Mouse (Mus musculus) lung, postnatal 36 days (tissue): ENCODE measurements around the gene Prm1.
"Not testable (repeated sequence)": the region's sequence is repeated elsewhere in the genome, so short reads cannot be mapped to it uniquely, and the experiment has no call there.

Experiments used
- DNase-seq: peaks from one replicate; pipeline ENCODE4 v3.0.0; 2022; ENCODE audit warnings: mixed read lengths

Gene Prm1

DNA sequence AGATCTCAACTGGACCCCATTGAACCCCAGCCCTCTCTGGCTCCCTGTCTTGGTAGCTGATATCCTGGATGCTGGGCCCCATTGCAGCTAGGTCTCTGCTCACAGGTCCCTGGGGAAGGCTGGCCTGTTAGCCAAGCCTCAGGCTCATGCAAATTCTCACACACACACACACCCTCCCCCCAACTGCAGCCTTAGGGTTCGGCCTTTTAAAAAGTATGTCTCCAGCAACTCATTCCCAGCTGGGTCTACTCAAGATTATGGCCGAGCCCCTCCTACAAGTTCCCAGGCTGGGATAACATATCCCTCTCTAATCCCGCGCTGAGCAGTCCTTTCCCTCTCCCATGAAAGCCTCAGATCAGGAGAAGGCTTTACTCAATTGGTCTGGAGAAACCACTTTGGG, 15.7 kb upstream of the Prm1 start:
- no peak for DNase-seq

DNA sequence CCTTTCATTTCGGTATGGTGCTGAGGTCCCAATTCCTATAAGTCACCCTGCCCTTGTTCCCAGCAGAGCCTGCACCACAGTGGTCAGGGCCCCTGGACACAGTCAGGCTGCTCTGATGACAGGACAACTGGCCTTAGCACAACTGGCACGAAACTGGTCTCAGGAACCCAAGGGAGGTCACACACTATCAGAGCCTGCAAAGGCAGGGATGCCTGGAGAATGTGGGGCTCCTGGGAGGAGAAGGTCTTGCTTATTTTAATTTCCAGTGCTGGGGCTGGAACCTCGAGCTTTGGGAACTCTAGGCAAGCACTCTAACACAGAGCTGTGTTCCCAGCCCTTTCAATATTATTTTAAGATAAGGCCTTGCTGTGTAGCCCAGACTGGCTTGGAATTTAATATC, 14.3 kb upstream of the Prm1 start:
- DNase-seq = no peak

DNA sequence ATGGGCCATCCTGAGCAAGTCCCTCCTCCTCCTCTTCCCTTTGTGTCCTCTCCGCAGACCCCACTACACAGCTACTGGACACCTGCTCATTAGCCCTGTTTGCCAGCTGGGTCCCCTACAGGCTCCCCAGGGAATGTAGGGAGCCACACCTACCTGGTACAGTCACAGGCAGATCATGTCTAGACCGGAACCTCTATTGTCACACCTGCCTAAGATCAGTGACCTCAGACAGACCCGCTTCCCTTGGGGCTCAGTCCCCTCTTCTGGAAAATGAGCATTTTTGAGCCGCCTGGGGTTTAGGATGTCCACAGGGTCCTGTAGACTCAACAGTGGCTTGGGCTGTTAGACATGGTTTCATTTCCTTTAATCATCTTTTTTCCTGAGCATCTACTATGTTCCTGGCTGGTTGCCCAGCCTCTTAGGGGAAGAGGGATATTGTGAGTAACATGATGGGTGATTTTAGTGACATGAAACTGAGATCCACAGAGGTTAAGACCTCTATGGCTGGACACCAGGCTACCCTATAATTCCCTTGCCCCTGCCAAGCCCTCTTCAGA, 13.0 kb upstream of the Prm1 start:
- no peak for DNase-seq

DNA sequence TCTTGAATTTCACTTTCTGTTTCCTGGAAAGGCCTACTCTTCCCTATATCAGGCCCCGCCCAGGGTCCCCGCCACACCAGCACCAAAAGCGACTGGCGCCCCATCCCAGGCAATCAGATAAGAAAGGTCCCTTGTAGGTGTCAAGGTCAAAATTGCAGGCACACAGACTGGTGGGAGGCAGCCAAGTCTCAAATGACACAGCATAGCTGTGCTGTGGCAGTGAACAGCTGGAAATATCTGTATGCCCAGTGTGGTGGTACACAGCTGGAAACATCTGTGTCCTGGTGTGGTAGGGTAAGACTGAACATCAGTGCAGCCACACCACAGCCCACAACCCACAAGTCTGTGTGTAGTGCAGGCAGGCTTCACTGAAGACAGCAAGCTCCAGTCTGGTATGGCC, 9.2 kb upstream of the Prm1 start:
- DNase-seq = peak; percentile 26

DNA sequence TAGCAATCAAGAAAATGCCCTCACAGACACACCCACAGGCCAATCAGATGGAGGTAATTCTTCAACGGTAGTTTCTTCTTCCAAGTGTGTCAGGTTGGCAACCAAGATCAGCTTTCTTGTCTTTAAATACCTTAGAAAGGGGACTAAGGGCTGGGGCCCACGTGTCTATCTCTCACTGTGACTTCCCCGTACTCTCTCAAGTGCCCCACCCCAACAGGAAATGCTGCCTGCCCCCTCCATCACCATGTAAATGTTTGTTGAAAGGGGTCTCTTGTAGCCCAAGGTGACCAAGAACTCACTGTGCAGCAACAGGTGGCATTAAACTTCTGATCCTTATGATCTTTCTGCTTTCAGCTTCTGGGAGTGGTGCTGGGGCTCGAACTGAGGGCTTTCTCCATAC, 8.1 kb upstream of the Prm1 start:
- no peak for DNase-seq

DNA sequence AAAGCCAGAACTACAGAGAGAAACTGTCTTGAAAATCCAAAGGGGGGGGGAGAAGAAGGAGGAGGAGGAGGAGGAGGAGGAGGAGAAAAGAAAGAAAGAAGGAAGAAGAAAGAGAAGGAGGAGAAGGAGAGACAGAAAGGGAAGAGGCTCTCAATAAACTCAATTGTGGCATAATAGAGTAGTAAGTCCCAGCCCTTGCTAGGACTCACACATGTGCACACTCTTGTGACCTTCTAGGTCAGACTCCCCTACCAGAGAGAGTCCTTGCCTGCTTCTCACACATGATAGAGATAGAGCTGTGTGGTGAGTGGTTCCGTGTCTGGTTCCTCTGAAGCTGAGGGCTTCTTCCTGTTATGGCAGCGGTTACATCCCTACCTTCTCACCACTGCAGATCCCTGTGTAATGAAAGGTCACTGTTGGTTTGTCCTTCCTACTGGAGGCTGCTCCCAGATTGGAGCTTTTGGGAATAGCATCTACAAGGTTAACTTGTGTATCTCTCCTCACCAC, 7.3 kb upstream of the Prm1 start, which contains the start of gene Gm11172:
TSS of gene Gm11172 (plus strand) at position 51 of the 507 bp plus-strand sequence.
- no peak for DNase-seq

DNA sequence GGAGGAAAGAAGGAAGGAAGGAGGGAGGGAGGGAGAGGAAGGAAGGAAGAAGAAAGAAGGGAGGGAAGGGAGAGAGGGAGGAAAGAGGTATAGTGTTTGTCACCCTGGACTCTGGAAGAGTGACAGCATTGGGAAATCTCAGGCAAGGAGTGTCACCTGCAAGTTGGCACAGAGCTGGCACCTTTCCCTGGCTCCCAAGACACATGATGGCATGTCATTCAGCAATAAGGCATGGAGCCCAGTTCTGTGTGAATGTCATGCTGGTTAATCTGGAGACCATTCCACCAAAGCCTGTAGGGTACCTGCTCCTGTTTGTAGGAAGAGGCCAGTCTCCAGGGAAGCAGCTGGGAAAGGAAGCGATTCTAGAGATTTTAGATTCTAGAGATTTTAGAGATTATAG, 4.7 kb upstream of the Prm1 start:
- DNase-seq = no peak

DNA sequence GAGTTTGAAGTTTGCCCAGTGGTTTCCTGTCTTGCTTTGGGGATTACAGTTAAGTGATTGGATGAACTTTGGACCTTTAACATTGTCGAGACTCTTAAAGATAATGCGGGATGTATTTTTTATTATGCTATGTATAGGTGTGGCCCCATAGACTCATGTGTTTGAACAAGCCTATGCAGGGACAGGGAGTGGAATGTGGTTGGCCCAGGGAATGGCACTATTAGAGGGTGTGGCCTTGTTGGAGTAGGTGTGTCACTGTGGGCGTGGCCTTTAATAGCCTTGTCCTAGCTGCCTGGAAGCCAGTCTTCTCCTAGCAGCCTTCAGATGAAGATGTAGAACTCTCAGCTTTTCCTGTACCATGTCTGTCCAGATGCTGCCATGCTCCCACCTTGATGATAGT, 3.2 kb downstream of the Prm1 start:
- DNase-seq = not testable (repeated sequence)

DNA sequence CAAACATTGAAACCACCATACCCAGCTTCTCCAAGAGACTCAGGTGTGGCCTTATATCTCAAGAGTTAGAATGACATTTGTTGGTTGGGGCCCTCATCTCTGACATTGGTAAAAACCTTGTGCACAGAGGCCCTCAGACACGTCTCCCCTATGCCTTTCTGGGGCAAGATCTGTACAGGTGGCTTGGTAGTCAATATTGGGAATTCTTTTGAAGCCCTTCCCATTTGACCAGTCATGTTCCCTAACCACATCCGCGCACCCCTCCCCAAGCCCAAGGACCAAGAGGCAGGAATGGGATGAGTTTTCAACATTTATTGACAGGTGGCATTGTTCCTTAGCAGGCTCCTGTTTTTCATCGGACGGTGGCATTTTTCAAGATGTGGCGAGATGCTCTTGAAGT, 9.6 kb downstream of the Prm1 start, which contains the start of gene Prm2:
TSS of gene Prm2 (minus strand) at position 101 of the 400 bp plus-strand sequence.
- DNase-seq = no peak

DNA sequence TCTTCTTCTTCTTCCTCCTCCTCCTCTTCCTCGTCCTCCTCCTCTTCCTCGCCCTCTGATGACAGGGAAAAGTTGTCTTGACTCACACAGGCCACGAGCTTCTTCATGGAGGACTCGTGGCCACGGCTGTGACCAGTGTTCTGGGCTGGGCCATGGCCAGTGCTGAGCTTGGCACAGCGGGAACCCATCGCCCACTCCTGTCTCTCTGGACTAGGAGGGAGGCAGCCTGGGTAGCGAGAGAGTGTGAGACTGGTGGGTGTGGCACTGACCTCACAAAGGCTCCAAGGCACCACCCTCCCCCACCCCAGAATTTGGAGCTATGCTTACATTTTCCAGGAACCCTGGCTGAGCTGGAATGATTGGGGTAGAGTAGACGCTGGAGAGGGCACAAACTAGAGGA, 14.9 kb downstream of the Prm1 start, which contains the start of gene Prm3:
TSS of gene Prm3 (minus strand) at position 213 of the 400 bp plus-strand sequence.
- no peak for DNase-seq

DNA sequence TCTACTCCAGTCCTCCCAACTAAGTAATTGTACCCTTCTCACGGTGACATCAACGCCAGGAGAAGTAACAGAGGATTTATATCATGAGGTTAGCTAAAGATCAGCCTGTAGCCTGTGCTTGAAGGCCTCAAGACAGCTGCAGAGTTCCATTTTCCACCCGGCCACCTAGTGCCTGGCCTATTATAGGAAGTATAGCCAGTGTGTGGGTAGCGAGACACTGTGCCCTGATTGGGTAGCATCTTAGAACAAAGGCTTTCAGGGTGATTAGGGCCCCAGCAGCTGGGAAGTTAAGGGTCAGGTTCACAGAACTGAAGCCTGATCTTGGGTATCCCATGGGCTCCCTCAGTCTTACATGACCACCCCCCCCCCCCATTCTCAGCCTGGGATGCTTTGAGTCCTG, 16.8 kb downstream of the Prm1 start:
- no peak for DNase-seq

DNA sequence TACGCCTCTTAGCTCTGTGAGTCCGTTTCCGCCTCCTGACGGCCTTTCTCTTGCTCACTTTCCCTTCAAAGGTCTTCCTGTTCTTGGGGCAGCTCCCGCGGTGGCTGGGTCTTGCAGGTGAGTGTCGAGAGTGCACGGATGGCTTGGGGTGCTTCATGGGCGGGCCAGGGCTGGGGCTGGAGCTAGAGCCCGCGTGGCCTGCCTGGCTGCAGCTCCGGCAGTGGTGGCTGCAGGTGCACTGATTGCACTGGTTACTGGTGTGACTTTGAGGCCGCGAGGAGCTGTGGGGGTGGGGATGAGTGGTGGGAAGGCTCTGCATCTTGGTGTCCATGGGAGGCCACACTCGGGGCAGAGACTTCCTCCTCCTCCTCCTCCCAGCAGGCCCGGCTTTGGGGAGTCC, 17.4 kb downstream of the Prm1 start, which contains the start of gene Tnp2:
TSS of gene Tnp2 (minus strand) at position 390 of the 400 bp plus-strand sequence.
- DNase-seq = no peak

DNA sequence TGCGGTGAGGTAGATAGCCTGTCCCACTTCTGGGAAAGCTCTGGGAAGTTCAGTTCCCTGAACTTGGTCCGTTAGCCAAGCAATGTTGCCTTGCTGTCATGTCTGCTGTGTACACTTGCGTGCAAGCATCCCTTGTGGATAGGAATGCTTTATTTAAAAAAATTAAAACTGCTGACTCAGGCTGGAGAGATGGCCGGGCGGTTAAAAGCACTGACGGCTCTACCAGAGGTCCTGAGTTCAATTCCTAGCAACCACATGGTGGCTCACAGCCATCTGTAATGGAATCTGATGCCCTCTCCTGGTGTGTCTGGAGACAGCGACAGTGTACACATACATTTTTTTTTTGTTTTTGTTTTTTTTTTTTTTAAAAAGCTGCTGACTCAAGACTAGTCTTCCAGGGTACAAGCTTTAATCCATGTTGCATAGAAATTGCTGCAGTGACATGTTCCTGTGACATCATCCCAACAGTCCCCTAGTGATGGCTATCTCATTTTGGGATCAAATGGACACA, 18.0 kb downstream of the Prm1 start:
- DNase-seq = no peak

DNA sequence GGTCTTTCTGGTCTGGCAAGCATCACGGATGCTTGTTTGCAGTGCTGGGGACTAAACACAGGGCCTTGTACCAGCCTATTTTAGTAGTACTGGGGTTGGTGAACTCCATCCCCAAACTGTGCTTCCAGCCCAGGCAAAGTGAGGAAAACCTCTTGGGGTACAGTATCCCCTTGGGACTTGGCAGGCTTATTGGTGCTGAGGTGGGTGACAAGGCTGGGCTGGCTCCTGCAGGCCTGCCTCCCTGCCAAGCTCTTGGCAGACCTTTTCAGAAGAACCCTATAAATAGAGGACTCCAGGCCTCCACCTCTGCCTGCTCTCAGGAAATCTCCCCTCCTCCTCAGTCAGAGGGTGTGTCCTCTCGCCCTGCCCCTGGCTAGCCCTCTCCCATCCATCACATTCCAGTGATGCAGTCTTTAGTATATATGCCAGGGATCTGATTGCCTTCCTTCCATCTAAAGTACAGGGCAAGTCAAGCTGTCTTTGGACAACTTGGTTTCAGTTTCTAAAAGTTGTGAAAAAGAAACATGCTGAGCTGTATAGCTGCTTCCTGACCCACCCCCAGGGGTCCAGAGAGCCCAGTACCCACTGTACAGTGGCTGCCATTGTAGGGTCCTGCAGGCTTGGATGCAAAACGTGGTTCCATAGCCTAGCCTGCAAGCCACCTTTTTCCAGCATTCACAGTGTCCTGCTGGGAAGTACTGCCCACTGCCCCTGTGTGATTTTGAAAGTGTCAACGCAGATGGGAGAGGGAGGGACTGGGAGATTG, 18.7 kb downstream of the Prm1 start:
- no peak for DNase-seq

DNA sequence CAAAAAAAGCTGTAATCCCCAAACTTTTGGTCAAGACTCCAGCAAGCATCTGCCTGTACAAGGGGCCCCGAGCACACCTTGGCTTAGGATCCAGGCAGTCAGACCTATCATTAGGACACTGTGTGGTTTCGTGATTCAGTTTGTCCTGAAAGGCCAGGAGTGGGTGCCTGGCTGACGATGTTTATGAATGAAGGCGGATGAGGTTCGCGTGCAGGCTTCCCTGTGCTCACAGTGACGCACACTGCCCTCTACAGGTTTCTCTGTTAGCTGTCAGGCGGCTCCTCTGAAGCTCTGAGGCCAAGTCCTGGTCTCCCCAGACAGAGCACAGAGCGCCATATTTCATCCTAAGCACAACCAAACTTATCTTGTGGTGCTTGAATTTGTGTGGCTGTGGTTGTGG, 19.4 kb downstream of the Prm1 start:
- peak; percentile 95 for DNase-seq

DNA sequence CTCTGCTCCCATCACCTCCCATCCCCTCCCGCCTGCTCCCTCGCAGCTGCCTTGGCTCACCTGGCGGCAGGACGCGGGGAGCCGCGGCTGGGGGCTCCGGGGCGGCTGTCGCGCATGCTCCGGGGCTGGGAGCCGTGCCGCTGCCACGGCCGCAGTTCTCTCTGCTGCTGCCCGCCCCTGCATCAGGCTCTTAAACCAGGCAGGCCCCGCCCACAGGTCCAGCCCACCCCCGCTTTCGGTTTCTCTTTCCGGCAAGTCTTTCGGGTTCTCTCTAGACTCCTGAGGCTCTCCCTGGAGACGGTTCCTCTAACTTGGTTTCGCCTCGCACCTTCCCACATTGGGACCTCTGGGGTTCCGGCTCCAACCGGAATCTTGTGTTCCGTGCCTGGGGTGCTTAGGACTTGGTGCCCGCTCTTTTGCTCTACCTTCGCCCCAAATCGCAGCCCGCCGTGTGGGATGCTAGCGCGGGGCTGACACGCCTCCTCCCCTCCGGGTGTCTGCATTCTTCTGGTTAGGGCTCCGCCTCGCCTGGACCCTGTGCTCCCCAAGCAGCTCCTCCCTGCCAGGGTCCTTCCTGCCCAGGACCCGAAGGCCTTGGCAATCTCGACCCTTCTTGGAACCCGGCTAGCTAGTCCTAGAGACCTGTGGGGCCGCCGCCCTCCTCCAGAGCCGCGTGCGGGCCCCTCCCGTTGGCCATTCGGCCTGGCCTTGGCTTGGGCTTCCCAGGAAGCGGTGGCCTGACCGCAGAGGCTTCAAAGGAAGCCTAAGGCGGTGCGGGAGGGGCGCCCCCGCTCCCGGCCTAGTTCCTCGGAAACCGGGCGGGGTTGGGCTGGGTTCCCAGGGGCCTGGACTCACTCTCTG, 20.0 kb downstream of the Prm1 start, which contains the start of gene Socs1:
TSS of gene Socs1 (minus strand) at position 166 of the 861 bp plus-strand sequence.
- DNase-seq = peak; percentile 93

DNA sequence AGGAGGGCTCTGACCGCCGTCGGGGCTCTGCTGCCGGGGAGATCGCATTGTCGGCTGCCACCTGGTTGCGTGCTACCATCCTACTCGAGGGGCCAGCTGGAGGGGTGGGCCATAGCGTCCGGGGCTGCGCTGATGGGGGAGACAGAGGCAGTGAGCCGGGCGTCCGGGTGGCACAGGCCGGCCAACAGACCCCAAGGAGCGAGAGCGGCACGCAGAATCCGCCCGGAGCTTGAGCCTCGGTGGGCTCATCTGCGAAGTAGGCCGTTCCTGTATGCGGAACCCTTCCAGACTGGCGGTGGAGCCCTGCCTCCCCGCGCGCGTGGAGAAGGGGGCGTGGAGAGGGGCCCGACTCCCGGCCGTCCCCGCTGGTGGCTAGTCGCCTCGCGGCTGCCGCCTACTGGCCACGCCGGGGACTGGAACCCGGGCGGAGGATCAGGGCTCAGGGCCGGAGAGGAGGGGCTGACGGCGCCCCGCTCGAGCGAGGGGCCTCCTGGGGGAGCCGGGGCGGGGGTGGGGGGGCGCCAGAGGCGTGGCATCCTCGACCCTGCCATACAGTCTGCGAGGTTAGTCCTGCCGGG, 20.8 kb downstream of the Prm1 start:
- peak; percentile 92 for DNase-seq

DNA sequence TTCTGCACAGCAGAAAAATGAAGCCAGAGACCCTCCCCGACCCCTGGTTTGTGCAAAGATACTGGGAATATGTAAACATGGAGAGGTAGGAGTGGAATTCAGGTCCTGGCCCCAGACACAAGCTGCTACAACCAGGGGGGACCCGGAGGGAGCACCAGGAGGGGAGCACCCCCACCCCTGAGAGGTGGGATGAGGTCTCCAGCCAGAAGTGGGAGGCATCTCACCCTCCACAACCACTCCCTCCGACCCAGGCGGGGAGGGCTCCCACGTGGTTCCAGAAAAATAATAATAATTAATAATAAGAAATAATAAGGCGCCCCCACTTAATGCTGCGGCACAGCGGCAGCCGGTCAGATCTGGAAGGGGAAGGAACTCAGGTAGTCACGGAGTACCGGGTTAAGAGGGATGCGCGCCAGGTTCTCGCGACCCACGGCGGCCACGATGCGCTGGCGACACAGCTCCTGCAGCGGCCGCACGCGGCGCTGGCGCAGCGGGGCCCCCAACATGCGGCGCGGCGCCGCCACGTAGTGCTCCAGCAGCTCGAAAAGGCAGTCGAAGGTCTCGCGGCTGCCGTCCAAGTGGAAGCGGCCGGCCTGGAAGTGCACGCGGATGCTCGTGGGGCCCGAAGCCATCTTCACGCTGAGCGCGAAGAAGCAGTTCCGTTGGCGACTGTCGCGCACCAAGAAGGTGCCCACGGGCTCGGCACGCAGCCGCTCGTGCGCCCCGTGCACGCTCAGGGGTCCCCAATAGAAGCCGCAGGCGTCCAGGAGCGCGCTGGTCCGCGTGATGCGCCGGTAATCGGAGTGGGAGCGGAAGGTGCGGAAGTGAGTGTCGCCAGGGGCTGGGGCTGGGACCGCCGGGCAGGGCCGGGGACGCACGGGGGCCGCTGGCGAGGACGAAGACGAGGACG, 21.5 kb downstream of the Prm1 start:
- peak; percentile 28 for DNase-seq

DNA sequence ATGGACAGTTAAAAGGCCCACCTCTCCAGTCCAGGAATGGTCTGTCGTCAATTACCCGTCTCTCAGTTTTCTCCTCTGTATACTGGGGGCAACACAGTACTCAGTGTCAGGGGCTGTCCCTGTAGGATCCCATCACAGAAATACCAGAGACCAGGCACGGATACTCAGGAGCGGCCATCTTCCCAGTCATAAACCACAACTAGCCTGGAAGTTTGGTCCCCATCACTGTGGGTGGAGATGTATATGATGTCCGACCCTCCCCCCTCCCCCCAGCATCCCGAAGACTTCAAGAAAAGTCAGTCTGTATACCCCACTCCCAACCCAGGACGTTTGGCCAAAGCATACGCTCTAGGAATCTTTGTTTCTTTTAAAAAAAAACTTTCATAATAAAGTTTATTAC, 22.2 kb downstream of the Prm1 start:
- no peak for DNase-seq

DNA sequence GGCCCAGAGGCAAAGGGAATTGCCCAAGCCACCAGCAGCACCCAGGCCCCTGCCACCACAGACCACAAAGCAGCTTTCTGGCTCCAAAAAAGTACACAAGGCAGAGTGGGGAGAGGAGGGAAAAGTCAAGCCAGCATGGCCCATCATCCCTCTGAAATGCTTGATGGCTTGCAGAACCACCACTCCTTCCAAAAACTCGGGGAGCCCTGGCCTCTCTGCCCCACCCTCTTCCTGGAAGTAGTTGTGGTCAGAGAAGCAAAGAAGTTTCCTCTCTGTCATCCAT, 22.5 kb downstream of the Prm1 start:
- no peak for DNase-seq

DNA sequence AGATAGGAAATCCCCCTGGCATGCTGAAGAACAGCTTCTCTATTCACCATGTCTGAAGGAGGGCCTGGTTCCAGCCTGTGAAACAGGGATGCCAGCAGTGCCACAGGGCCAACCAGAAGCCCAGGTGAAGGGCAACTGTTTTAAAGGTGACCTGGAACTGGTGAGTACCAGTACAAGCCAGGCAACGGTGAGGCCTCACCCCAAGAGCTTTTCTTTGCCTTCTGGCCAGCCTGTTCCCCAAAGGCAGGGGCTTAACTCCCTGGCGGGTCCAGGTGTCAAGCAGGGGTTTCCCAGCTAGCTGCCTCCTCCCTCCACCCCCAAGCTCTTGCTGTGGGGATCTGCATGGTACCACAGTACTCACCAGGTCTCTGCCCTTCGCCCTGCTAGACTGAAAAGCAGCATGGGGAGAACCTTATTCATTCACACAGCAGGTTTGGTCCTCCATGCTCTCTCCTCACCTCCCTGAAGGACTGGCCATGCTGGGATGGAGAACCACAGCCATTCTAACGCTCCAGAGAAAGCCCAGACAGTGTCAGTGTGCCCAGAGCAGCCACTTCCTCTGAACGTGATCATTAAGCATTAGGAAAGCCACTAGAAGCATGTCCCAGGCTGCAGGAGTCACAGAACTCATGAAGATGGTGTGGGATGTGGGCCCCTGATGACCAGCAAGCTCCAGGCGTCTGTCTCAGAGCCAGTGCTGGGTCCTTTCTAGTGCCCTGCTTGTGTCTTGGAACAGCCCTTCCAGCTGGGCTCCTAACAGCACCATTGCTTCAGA, 23.1 kb downstream of the Prm1 start:
- no peak for DNase-seq
